Mouse (Mus musculus): ENCODE results near the gene Tmem229b.
"Not testable (repeated sequence)": the region's sequence is repeated elsewhere in the genome, so short reads cannot be mapped to it uniquely, and the experiment has no call there.

Gene Tmem229b

DNA sequence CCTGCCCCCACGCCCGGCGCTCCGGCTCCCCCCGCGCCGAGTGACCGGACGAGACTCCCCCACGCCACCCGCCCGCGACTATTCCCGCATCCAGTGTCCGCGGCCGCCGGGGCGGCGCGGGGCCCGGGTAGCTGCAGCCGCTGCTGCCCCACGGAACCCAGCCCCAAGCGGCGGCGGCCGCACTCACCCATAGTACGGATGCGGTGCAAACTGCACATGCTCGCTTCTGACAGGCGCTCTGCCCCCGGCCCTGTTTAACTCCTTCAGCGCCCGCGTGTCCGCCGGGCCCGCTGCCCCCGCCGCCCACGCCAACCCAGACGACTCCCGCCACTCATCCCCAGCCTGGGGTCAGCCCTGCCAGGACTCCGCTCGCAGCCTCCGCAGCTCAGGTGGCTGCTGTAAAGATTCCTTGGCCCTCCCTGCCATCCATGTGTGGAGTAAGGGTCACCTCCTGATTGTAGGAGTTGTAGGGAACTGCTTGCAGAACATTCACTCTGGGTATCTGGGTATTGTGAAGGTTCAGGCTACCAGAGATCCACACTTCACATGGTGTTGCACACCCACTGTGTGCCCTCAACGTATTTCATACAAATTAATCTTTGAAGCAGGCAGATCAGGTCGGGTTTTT, at the start of gene Tmem229b:
TSS of gene Tmem229b (minus strand) at position 502 of the 628 bp plus-strand sequence.
- peak; percentile 74 to 78 for DNase-seq

DNA sequence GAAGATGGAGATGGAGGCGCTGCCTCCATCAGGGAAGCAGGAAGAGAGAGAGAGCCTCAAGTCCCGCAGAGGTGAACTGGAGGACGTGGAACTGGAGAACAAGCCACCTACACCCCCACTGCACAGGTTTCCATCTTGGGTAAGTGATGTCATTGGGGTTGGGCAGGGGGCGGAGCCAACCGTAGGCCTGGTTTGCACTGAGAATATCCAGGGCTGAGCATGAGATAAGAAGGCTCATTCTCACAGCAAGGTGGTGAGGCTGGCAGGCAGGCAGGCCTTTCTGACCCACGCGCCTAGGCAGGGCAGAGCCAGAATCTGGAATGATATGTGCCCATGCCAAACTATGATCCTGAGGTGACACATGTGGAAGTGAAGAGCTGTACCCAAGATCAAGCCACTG, 47.8 kb upstream of the Tmem229b start:
- DNase-seq = no peak

- DNase-seq = no peak
These were observed 44.6 kb upstream of the Tmem229b start for GRCm38 (mm10) chr12:79052073-79052472.

- DNase-seq = no peak
These were observed 43.3 kb upstream of the Tmem229b start for GRCm38 (mm10) chr12:79050545-79051212.

DNA sequence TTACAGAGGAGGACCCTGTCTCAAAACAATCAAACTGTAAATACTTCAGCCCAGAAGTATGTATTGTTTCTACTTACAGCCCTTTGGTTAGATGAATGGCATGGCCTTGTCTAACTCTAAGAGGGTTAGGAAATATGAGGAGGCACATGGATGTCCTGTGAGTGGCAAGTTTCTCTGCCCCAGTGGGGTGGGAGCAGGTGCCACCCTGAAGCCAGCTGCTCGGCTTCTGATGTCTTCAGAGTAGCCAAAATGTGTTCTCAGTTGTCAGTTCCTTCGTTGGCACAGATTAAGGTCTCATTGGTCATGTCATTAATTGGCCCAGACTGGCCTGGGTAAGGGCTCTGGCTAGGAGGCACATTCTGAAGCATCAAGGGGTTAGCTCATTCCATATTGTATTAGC, 42.4 kb upstream of the Tmem229b start:
- no peak for DNase-seq

DNA sequence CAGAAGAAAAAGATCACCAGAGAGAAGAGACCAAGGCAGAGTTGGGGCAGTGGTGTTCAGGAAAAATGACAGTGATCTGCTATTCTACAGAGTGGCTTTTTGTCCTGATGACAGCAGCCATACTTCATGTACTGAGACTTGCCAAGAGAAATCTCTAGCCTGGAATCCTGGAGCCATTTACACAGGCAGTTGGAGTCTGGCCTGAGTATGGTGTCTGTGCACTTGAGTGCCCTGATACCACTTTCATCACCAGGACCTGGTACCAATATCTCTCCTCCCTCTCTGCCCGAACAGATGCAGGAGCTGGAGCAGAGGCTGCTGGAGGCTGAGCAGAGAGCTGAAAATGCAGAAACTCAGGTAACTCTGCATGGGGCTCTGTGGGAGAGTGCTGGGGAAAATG, 41.5 kb upstream of the Tmem229b start:
- no peak for DNase-seq

DNA sequence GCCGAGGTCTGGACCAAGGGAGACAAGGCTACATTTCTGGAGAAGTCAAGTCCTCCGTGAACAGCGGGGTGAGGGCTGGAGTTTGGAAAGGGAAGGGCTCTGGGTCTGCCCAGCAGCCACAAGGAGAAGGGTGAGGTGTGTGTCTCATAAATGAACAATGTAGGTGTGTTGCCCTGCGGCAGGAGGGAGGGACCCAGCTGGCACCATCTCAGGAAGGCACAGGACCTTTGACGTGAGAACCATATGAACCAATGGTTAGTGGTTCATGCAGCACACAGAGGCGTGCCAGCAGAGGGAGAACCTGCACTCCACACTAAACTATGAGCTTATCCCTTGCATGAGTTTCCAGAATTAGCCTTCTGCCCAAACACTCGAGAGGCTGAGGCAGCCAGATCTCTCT, 39.8 kb upstream of the Tmem229b start:
- no peak for DNase-seq

GRCm38 (mm10) chr12:79046171-79046570, 38.7 kb upstream of the Tmem229b start:
- DNase-seq = no peak

DNA sequence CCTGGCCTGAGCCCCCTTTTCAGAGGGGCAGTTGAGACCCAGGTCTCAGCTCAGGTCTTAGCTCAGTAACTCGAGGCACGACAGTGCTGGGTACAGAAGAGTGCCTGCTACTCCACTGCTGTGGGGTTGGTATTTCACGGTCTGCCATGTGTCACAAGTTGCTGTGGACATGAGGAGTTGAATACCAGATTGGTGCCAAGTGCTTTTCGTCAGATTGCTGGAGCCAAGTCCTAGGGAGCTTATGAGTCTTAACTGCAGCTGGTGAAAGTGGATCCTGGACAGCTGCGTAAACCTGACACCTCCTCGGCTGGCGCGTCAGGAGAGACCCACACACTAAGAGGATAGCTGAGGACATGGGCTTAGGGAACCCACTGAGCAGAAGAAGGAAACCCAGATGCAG, 37.2 kb upstream of the Tmem229b start:
- DNase-seq = no peak

DNA sequence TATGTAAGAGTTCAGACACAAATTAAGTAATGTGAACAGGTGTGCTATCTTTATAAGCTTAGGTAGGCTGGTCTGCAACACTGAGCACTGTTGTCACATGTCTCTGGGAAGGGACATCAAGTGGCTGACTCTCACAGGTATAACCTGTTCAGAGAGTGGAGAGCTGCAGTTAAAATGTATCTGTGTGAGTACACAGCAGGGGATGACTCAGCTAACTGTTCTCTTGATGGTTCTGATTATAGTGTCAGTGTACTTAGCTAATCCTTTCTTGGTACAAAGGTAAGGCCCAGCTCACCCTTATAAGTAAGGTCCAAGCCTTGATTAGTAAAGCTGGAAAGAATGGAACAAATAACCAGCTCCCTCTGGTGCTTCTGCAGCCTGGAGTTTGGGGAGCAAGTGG, 34.0 kb upstream of the Tmem229b start:
- no peak for DNase-seq

DNA sequence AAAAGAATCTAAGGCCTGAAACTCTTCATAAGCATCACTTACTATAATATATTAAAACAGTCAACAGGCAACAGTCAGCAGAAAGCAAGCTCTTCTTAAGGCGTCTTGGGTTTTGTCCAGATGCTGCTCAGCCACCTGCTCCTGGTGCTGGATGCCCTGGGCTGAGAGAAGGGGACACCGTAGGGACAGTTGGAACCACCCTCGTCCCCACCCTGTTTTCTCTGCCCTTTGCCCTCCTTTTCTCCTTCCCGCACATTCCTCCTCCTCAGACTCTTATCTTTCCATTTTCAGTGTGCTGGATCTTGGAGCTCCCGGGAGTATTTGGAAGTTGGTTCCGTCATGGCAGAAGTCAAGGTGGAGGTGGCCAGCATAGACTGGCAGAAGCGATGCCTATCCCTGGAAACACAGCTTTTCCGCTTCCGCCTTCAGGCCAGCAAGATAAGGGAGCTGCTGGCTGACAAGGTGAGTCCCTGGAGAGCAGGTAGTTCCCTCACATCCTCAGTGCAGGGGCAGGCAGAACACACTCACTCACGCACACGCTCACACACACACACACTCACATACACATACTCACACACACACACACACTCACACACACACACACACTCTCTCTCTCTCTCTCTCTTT, 32.9 kb upstream of the Tmem229b start:
- DNase-seq = no peak

DNA sequence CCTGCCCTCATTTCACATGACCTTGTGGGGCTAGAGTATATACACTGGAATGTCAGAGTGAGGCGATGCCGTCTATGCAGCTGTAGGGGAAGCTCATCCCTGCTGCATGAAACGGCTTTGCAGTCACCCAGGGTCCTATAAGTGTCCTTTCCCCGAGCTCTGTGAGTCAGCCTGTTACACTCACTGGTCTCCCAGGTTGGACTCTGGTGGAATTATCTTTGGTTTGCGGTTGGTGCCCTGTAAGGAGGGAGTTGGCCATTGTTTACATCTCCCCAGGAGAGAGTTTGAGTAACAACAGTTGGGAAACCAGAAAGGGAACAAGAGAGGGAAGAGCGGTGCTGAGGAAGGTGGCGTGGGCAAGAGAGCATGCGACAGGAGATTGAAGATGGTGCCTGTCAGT, 32.3 kb upstream of the Tmem229b start:
- no peak for DNase-seq

DNA sequence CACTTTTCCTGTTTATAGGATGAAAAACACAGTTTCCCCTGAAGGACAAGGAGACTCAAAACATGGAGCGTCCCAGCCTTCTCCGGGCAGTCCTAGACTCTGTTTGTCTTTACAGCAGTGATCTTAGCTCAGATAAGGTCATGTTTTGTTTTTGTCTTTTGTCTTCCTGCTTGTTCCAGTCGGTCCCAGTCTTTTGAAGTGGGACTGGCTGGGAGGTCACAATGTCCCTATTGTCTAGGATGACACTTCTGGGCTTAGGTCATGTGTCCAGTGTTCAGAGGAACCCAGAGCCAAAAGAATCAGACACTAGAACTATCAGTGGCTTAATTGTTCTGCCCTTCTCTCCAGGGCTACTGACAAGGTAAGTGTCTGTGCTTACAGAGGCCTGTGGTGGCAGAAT, 27.9 kb upstream of the Tmem229b start:
- no peak for DNase-seq

- DNase-seq = no peak
These were observed 26.9 kb upstream of the Tmem229b start for GRCm38 (mm10) chr12:79034331-79034730.

GRCm38 (mm10) chr12:79028911-79029861, 21.8 kb upstream of the Tmem229b start, which contains the start of gene Plekhh1:
Gene Plekhh1, plus strand, starts transcription at chr12:79029163.
- DNase-seq = peak; percentile 55

DNA sequence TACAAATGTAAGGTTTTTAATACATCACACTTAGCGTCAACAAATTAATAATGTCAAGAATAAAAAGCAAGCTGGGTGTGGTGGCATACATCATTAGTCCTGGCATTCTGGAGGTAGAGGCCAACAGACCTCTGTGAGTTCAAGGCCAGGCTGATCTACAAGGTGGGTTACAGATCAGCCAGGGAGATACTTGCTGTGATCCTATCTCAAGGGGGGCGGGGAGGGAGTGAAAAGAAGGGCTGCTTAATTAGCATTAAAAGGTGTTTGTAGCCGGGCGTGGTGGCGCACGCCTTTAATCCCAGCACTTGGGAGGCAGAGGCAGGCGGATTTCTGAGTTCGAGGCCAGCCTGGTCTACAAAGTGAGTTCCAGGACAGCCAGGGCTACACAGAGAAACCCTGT, 20.1 kb upstream of the Tmem229b start:
- DNase-seq = not testable (repeated sequence)

DNA sequence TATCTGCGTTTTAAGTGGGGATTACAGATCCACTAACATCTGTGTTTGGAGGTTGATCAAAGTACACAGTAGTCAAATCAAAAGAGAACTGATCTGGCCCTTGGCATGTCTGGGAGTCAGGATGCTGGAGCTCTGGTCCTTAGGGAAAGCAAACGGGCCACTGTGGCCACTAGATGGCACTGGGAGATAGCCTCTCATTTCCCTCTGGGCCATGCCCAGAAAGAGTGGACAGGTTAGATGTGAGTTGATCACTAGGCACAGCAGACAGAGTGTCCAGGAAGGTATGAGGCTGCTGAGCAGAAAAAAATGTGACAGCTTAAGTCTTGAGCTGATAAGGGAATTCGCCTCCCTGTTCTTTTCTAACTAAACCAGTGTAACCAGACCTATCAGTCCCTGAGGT, 15.5 kb upstream of the Tmem229b start:
- peak; percentile 81 to 82 for DNase-seq

DNA sequence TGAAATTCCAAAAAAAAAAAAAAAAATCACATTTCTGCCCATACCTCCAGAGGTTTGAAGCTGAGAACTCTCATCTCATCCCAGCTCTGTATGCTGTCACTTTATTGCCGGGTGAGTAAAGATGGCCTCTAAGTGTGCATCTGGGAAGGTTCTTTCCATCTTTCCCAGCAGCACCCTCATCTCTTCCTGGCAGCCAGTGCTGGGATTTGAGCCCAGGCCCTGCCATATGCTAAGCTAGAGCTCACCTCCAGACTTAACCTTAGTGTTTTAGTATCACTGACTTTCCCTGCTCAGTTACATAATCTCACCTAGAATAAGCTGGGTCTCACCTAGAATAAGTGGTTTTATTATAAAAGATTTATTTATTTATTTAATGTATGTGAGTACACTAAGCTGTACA, 14.5 kb upstream of the Tmem229b start:
- DNase-seq = peak; percentile 20 to 25

GRCm38 (mm10) chr12:79017994-79018399, 10.6 kb upstream of the Tmem229b start:
- no peak for DNase-seq

DNA sequence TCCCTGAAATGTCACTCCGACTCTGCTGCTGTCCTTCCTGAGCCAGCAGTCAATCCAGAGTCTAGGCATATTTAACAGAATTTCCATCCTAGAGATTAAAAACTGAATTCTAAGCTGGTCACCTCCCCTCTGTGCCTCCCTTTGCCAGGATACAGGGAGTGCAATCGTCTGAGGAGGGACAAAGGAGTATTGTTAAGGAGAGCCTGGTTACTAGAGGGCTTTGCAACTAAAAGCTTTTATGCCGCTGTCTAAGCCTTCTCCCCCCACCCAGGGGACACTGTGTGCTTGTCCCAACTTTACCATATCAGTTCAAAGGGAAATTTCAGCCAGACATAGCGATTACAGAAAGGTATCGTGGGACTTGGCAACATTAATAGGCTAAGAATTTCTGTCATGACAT, 8.7 kb upstream of the Tmem229b start:
- no peak for DNase-seq

DNA sequence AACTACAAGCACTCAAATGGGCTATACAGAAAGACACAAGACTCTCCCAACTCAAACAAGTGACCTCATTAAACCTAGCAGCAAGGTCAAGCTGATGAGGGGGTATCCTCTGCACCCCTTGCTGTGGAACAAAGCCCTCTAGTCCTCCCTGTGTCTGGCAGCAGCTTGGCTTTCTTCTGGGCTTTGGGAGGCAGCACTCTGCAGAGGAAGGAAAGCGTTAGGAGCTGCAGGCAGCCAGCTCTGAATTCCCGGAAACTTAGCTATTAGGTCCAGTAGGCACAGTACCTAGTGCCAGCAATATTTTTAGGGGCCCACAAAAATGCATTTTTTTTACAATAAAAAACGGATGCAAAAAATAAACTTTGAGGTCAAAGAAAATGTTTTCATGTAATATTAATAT, 3.1 kb upstream of the Tmem229b start:
- no peak for DNase-seq

DNA sequence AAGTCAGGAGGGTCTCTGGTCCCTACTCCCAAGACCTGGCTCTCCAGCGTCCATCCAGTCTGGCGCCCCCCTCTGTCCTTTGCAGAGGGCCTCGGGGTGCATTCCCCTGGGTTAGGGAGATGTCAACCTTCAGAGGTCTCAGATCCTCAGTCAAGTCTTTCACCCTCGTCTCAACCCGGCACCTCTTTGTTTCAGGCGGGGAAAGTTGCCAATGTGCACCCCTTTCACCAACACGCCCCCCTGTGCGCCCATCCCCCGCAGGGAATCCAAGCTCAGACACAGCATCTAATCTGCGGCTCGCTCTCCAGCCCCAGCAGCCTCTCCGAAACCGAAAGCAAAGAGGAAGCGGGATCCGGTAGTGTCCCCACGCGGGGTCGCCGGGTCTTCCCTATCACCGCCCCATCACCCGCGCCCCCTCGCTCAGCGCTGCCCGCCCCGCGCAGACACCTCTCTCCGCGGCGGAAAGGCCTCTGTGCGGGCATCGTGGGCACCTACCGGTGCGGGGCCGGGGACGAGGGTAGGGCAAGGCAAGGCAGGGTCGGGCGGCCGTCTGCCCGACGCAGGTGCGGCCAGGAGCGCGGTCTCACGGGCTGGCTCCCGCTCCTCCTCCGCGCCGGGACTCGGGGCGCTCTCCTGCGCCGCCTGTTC, 825 bp downstream of the Tmem229b start:
- peak; percentile 71 to 72 for DNase-seq

GRCm38 (mm10) chr12:79006076-79006475, 1.4 kb downstream of the Tmem229b start:
- DNase-seq = peak; percentile 36 to 62
